Mouse (Mus musculus) kidney, adult 2 months (tissue): ENCODE results near the gene Rps3. TPM values are rescaled to one million over a fixed set of nuclear protein-coding genes. Genes with fewer than 3 reads are reported as not detected.

Experiments
- DNase-seq: peaks from one replicate; pipeline ENCODE4 v3.0.0; 2021
- H3K27ac ChIP-seq: fragments of 200-500 bp; 2 replicates; pipeline ENCODE4 v1.5.1; 2012; ENCODE audit warnings: low read depth, low read length, control low read depth, inconsistent platforms; ENCODE audit not compliant: insufficient read depth
- H3K27me3 ChIP-seq: fragments of 200-500 bp; replicated peaks from 2 replicates; pipeline ENCODE4 v1.6.1; 2012; ENCODE audit warnings: mild to moderate bottlenecking, moderate library complexity, low read length, inconsistent platforms; ENCODE audit not compliant: control insufficient read depth, insufficient read depth
- H3K36me3 ChIP-seq: fragments of 200-500 bp; 2 replicates; pipeline ENCODE4 v1.6.1; 2012; ENCODE audit warnings: mild to moderate bottlenecking, moderate library complexity, low read length, inconsistent platforms; ENCODE audit not compliant: control insufficient read depth, insufficient read depth
- H3K4me1 ChIP-seq: fragments of 200-500 bp; 2 replicates; pipeline ENCODE4 v1.6.1; 2011; ENCODE audit warnings: low read length; ENCODE audit not compliant: control insufficient read depth, insufficient read depth
- H3K4me3 ChIP-seq: fragments of 200-500 bp; 2 replicates; pipeline ENCODE4 v1.5.1; 2011; ENCODE audit warnings: mild to moderate bottlenecking, low read depth, low read length, control low read depth; ENCODE audit not compliant: insufficient read depth
- CTCF ChIP-seq: fragments of 200-500 bp; conservative IDR thresholded peaks from 2 replicates; pipeline ENCODE4 v1.5.1; 2011; ENCODE audit warnings: low read depth, mild to moderate bottlenecking, control low read depth, low read length, moderate library complexity, mixed read lengths; ENCODE audit not compliant: insufficient read depth, insufficient read length
- POLR2A ChIP-seq: fragments of 200-500 bp; IDR thresholded peaks from one replicate; pipeline ENCODE4 v1.6.1; 2011; ENCODE audit warnings: low read depth, low read length, control low read depth
- WGBS: fragments of 180-500 bp; shearing (Covaris S2); methylation state at CpG from one replicate; pipeline ENCODE4 v1.1.7; 2018; 5-methylcytosine and 5-hydroxymethylcytosine counted together
- polyA plus RNA-seq: library from polyadenylated mRNA; depleted of rRNA; stranded (reverse); fragments of >200 nt; gene quantifications from 2 replicates; pipeline ENCODE4 v1.2.3, GENCODE M21; 2012

The Rps3 gene
- polyA plus RNA-seq, 1 experiment: 386 TPM

GRCm38 (mm10) chr7:99445833-99446232 is 37.7 kb downstream of the Rps3 start:
- no peak overlapping the region for H3K4me3 ChIP-seq
- no peaks in the 10 kb centered on the region for H3K36me3 ChIP-seq
- no peak for DNase-seq
- H3K27me3 ChIP-seq: no peaks in the 10 kb centered on the region
- H3K4me1 ChIP-seq: peaks cover 14% of the 10 kb centered on the region
- TF ChIP-seq POLR2A (no peak), CTCF (peak; percentile 38; the same call in 1 of the 2 replicates)
- 100% methylated on average over 2 of the region's 2 CpGs for WGBS
- no peak overlapping the region for H3K27ac ChIP-seq

GRCm38 (mm10) chr7:99444012-99444411 is 39.5 kb downstream of the Rps3 start:
- Histone ChIP-seq H3K27ac (no peak overlapping the region), H3K36me3 (no peaks in the 10 kb centered on the region), H3K27me3 (no peaks in the 10 kb centered on the region), H3K4me3 (no peak overlapping the region), H3K4me1 (peaks cover 14% of the 10 kb centered on the region)
- 83% methylated on average over 6 of the region's 6 CpGs for whole genome bisulfite sequencing
- no peak for DNase-seq
- TF ChIP-seq CTCF: peak; percentile 41
- TF ChIP-seq POLR2A: no peak

DNA sequence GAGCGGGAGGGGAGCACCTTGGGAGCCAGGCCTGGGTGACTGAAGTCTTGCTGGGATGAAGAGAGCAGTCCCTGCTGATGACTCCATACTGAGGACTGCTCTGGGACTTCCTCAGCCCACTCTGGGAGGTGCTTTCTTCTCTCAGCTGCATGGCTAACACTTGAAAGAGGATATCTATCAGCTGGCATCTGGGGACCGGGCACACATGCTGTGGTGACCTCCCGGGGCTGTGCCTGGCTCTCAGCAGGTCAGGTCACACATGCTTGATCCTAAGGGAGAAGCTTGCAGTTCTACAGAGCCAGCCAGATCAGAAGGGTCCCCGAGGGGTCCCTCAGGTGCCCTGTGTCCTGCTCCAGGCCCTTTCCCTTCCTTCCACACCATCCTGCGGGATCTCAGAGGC is 40.4 kb downstream of the Rps3 start:
- no peaks in the 10 kb centered on the region for H3K27me3 ChIP-seq
- DNase-seq: no peak
- no peak overlapping the region for H3K27ac ChIP-seq
- no peaks in the 10 kb centered on the region for H3K36me3 ChIP-seq
- TF ChIP-seq POLR2A (no peak), CTCF (no peak)
- H3K4me3 ChIP-seq: no peak overlapping the region
- whole genome bisulfite sequencing: 74% methylated on average over 5 of the region's 5 CpGs
- peaks cover 14% of the 10 kb centered on the region for H3K4me1 ChIP-seq

GRCm38 (mm10) chr7:99441534-99442072 is 41.9 kb downstream of the Rps3 start:
- TF ChIP-seq CTCF (no peak), POLR2A (no peak)
- H3K4me1 ChIP-seq: peaks cover 14% of the 10 kb centered on the region
- H3K27me3 ChIP-seq: no peaks in the 10 kb centered on the region
- no peaks in the 10 kb centered on the region for H3K36me3 ChIP-seq
- H3K27ac ChIP-seq: no peak overlapping the region
- peak; percentile 90 for DNase-seq
- 8% methylated on average over 6 of the region's 6 CpGs for WGBS
- no peak overlapping the region for H3K4me3 ChIP-seq

DNA sequence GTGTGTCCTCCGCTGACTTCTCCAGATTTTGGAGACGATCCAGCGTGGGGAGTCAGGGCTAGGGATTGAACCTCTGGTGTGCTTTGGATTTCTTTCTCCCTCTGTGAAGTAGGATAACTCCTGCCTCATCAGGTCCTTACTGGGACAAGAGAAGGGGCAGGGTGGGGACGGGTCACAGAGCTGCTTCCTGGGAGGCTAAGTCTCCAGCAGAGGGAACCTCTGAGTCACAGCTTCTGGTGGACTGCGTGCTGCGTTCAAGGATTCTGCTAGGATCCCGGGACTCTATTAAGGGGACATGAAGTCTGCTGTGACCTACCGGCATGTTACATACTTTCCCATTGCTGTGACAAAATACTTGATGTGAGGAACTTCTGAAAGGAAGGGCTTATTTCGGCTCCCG is 44.7 kb downstream of the Rps3 start:
- 80% methylated on average over 10 of the region's 10 CpGs for WGBS

DNA sequence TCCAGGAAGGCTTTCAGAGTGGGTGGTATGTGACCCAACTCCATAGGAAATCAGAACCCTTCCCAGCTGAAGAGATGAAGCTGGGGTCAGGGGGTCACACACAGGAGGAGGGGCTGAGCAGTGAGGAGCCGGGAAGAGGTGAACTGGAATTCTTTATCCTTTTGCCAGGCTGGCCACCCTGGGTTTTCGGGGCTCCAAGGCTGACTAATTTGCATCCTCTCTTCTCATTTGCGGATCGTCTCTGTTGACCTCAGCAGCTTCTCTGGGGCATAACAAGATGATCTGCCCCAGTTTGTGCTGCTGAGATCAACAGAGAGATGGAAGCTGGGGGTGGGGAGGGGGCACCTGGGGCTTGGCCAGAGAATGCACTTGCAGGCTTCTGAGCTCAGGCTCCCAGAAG is 47.0 kb downstream of the Rps3 start:
- Histone ChIP-seq H3K4me1 (peaks cover 6% of the 10 kb centered on the region), H3K36me3 (no peaks in the 10 kb centered on the region), H3K27me3 (no peaks in the 10 kb centered on the region), H3K27ac (no peak overlapping the region), H3K4me3 (no peak overlapping the region)
- 62% methylated on average over 4 of the region's 4 CpGs for WGBS
- no peak for DNase-seq
- TF ChIP-seq CTCF (no peak), POLR2A (no peak)

More for the DNA sequence above, 44.7 kb downstream of the Rps3 start:
- TF ChIP-seq POLR2A (no peak), CTCF (0 out of 2 replicates have a peak, but pooled peaks have one; percentile 15)
- no peaks in the 10 kb centered on the region for H3K36me3 ChIP-seq
- no peak overlapping the region for H3K27ac ChIP-seq
- no peak overlapping the region for H3K4me3 ChIP-seq
- DNase-seq: no peak
- H3K27me3 ChIP-seq: no peaks in the 10 kb centered on the region
- peaks cover 14% of the 10 kb centered on the region for H3K4me1 ChIP-seq

GRCm38 (mm10) chr7:99434672-99435250 is 48.8 kb downstream of the Rps3 start:
- no peak overlapping the region for H3K4me3 ChIP-seq

More at GRCm38 (mm10) chr7:99434672-99435250, 48.8 kb downstream of the Rps3 start:
- no peak overlapping the region for H3K27ac ChIP-seq
- 63% methylated on average over 12 of the region's 12 CpGs for WGBS
- no peak for DNase-seq
- no peaks in the 10 kb centered on the region for H3K27me3 ChIP-seq
- TF ChIP-seq POLR2A: no peak
- no peak for TF ChIP-seq CTCF
- H3K36me3 ChIP-seq: no peaks in the 10 kb centered on the region
- no peaks in the 10 kb centered on the region for H3K4me1 ChIP-seq
